Mouse (Mus musculus): ENCODE results near the gene Plcd1.

The Plcd1 gene

GRCm38 (mm10) chr9:119091581-119092310, 1.6 kb downstream of the Plcd1 start:
- peak; percentile 54 for DNase-seq (ENCODE audit: low read depth)

GRCm38 (mm10) chr9:119090462-119090861, 2.8 kb downstream of the Plcd1 start:
- no peak for DNase-seq (ENCODE audit: low read depth)

- DNase-seq (ENCODE audit: low read depth): no peak
Measured at GRCm38 (mm10) chr9:119089437-119089836, 3.9 kb downstream of the Plcd1 start.

- peak; percentile 76 for DNase-seq (ENCODE audit: low read depth)
Measured at GRCm38 (mm10) chr9:119088148-119088801, 5.0 kb downstream of the Plcd1 start.

DNA sequence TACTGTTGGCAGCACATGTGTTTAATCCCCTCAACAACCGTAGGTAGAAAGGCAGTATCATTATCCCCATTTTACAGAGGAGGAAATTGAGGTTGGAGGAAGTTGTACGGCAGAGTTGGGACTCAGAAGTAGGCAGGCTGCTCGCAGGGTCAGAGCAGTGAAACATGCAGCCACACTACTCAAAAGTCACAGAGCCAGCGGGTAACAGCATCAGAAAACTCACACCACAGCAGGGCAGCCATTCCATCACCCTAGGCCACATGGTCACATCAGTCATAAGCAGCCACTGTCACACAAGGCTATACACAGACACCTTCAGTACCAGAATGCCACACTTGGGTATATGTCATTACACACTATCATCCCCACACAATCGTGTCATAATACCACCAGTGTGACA, 6.0 kb downstream of the Plcd1 start:
- DNase-seq (ENCODE audit: low read depth): no peak

DNA sequence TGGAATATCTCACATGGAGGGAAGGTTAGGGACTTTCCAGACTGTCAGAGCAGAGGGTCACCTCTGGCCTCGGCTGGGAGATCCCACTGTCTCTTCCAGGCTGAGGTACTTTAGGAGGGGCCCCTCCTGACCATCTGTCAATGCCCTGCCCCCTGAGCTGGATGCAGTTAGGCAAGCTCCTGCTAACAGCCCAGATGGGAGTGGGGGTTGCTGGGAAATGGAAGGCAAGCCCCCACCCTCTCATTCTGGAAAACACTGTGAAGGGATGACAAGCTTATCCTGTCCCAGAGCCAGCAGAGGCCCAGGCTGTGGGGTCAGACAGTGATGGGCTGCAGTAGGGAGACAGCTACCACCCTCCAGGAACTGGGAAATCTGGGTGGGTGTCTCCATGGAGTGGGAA, 6.9 kb downstream of the Plcd1 start:
- no peak for DNase-seq (ENCODE audit: low read depth)

- DNase-seq (ENCODE audit: low read depth): no peak
Measured at GRCm38 (mm10) chr9:119083966-119084365, 9.3 kb downstream of the Plcd1 start.

DNA sequence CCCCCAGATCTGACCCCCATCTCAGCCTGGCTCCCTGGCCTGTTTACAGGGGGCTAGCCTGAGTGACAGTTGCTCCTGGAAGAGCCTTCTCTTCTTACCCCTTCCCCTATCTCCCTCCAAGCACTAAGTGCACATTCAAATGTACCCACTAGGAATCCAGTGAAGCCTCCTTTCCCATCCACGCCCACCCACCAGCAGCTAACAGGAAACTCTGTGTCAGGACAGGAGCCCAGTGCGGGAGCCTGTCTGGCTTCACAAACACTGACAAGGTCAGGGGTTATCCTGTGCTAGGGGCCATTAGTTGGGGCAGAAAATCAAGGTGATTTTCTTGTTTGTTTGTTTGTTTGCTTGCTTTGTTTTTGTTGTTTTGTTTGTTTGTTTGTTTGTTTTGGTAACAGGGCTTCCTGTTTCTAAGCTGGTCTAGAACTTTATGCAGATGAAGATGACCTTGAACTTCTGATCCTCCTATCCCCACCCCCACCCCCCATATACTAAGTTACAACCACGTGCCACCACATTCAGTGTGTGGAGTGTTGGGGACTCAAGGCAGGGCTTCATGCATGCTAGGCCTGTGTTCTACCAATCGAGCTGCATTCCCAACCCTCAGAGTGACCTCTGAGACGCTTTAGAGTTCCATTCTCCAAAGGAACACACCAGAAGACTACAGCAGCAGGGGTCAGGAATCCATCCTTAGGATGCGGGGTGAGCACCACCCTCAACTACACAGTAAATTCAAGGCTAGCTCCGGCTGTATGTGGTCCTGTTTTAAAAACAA, 10.5 kb downstream of the Plcd1 start:
- no peak for DNase-seq (ENCODE audit: low read depth)

DNA sequence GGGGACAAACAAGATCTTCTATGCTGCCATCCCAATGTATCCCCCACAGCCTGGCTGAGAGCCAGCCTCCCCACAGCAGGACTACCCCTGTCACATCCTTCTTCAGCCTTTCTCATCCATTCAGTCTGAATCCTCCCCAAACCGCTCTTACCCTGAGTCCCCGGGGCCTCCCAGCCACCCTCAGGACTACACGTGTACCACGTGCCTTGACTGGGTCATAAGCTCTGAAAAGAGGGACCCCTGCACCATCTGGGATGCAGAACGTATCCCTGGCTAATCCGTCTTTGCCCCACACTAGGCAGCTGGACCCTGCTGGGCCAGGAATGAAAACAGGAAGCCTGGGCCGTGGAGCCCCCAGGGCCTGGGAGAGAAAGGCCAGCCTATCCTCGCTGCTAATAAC, 11.3 kb downstream of the Plcd1 start:
- no peak for DNase-seq (ENCODE audit: low read depth)

- no peak for DNase-seq (ENCODE audit: low read depth)
Measured at GRCm38 (mm10) chr9:119080040-119080675, 13.1 kb downstream of the Plcd1 start.

GRCm38 (mm10) chr9:119075685-119076084, 17.6 kb downstream of the Plcd1 start:
- no peak for DNase-seq (ENCODE audit: low read depth)

- DNase-seq (ENCODE audit: low read depth): no peak
Measured at GRCm38 (mm10) chr9:119073184-119073895, 20.0 kb downstream of the Plcd1 start.

DNA sequence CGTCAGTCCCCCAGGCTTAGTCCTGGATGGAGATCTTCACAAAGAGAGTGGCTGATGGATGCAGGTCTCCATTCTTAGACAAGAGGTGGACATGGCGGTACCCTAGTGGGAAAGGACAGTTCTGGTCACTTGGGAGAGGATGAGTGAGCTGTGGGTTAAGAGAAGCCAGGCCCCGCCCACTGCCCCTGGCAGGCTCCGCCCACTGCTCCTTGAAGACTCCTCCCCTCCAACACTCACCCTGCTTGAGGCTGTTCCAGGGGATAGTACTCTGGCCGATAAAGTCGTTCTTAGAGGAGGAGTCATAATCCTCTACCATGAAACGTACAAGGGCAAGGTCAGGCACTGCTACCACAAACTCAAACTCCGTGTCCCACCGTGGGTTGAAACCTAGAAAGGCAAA, 21.5 kb downstream of the Plcd1 start:
- no peak for DNase-seq (ENCODE audit: low read depth)

DNA sequence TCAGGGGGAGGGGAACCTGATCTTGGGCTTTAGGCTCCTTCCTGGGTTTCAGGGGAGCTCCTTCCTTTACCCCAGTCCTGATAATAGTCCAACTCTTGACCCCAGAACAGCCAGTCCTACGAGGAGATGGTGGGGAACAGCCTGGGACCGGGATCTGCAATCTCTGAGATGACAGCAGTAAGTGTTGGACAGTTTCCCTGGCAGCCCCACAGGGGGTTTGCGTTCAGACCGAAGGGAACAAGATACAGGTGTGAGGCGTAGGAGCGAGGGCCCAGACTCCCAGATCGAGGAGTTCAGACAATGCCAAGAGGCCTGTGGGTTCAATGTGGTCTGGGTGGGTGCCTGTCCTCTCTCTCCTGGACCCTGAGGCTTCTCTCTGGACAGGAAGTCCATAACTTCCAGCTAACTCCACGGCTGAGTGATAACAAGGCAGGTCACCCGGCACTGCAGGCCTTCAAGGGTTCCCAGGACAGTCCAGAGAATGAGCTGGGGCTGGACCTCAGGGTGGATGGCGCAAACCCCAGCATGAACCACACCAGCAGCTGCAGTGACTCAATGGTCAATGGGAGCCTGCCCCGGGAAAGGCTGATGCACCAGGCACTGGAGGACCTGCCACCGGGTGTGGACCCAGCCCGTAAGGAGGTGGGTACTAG, 23.0 kb downstream of the Plcd1 start:
- DNase-seq (ENCODE audit: low read depth): no peak

DNA sequence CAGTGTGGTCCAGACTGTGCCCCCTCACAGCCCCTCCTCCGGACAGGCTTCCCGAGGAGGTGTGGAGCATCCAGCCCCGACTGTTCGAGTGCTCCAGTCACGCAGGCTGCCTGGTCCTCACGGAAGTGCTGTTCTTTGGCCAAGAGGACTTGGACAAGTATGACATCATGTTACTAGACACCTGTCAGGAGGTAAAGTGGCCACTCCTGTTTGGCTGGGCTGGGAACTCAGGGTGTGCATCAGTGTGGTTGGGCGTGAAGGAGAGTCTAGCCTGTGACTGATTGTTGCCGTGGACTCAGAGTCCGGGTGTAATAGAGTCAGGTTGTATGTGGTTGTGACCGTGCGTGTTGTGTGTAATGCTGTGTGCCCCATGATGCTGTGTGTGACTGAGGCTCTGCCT, 25.0 kb downstream of the Plcd1 start:
- DNase-seq (ENCODE audit: low read depth): no peak

- no peak for DNase-seq (ENCODE audit: low read depth)
Measured at GRCm38 (mm10) chr9:119067601-119068000, 25.7 kb downstream of the Plcd1 start.

DNA sequence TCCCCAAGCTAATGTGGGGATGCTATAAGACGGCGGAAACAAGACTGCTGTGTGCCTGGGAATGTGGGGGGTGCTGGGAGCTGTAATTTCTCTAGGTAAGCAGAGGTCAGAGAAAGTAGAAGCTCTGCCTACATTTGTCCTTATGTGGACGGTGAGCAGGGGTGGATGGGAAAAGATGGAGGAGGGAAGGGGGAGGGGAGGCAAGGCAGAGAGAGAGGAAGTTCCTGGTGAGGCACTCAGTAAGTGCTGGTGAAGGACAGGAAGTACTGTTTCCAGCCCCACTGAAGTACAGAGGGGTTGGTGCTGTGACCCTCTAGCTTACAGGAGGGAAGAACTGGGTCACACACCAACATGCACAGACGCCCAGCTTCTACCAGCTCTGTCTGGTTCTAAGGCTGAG, 29.0 kb downstream of the Plcd1 start:
- no peak for DNase-seq (ENCODE audit: low read depth)

DNA sequence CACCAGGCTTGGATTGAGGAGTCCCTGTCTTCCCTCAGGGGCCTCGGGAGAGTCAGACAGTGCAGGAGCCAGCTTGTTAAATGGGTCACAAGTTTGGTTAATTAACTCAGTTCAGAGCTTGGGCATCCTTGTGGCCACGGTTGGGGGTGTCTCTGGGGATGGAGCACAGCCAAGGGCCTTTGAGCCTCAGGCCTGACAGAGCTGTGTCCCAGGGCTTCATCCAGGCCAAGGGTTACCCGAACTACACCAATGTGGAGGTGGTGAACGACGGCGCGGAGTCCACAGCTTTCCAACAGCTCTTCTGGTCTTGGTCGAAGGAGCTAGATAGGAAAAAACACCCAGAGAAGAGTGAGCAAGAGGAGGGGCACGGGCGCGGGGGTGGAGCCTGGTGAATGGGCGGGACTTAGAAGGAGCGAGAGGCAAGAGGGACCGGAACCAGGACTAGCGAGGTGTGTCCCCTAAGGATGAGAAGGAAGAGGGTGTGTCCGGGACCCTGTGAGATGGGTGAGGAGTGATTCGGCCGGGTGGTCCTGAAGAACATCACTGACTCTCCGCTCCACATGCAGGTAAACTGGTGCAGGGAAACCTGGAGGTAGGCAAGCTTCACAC, 30.2 kb downstream of the Plcd1 start:
- DNase-seq (ENCODE audit: low read depth): no peak

- no peak for DNase-seq (ENCODE audit: low read depth)
Measured at GRCm38 (mm10) chr9:119060701-119061100, 32.6 kb downstream of the Plcd1 start.

GRCm38 (mm10) chr9:119058245-119058644, 35.1 kb downstream of the Plcd1 start:
- DNase-seq (ENCODE audit: low read depth): no peak

GRCm38 (mm10) chr9:119055336-119055735, 38.0 kb downstream of the Plcd1 start:
- no peak for DNase-seq (ENCODE audit: low read depth)
